Mouse (Mus musculus): ENCODE measurements around the gene Tspan11. TPM values are rescaled to one million over a fixed set of nuclear protein-coding genes. Genes with fewer than 3 reads are reported as not detected.

Gene Tspan11
- polyA plus RNA-seq, 2 experiments from 2014 or later, result not detected

DNA sequence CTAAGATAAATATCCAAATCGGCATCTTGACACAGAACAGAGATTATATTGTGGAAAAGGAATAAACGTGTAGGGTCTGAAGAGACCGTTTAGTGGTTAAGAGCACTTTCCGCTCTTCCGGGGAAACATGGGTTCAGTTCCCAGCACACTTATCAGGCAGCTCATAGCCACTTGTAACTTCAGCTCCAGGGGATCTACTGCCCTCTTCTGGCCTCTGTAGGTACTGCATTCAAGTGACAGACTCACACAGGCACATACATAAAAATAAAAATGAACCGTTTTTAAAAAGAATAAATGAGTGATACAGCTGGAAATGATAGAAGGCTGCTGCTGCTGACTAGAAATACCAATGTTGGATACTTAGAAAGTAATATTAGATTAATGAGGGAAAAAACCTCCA is 7.9 kb upstream of the Tspan11 start:
- no peak for ATAC-seq

DNA sequence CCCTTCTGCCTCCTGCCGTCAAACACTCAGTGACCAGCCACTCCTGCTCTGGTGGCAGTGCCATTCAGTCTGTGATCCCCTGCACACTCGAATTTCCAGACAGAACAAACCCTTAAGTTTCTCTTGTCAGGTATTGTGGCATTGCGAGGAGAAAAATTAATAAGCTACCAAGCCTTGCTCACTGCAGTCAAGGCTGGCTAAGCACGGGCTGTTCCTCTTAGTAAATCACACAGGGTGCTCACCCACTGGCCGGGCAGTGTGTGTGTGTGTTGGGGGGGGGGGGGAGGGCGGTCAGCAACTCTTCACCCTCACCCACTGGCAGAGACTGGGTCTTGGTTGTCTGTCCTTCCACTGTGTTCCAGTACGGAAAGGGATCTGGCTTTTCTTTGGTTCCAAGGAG is 473 bp upstream of the Tspan11 start:
- no peak for ATAC-seq

DNA sequence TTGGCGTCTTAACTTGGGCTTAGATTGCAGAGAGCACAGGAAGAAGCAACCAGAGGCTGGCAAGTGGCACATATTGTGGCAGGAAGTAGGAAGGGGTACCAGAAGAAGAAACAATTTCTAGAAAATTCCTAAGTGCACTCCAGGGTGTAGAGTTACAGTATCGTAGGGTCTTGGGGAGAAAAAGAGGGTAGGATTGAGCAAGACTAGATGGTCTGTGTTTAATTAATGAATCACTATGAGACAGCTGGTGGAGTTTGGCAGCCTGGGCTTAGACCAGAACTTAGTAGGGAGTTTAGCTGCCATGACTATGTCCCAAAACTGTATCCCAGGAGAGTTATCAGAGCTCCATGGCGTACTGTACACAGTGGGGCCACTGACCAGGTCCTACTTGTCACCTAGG is 1.2 kb downstream of the Tspan11 start:
- no peak for ATAC-seq

DNA sequence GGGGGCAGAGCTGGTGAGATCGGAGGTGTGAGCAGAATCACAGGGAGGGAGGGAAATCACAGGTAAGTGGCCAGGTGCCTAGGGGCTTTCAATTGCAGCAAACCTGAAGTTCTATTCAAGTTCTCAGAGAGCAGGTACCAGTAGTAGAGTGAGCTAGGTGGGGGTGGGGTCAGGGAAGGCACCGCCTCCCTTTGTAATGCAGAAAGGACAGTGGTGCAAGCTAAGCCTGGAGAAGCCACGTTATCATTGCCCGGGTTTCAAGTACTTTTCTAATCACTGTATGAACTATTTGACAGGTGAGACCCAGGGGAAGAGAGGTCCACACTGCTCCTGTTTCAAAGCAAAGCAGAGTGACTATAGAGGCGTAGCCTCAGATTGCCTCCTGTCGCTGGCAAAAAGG is 6.2 kb downstream of the Tspan11 start:
- no peak for ATAC-seq

DNA sequence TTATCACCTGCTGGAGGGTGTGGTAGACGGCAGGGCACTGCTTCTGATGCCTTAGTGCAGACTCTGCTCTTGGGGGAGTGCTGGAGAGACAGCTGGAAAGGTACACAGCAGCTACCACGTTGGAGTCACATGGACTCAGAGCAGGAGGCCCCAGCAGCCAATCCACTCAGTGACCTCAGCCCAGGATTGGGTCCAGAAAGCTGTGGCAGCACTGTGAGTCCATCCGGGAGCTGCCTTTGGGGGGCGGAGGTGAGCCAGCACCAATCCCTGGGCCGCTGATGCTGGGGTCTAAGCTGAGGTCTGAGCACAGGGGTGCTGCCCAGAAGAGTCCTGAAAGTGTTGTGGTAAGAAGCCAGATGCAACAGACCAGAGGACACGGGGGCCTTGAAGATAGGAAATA is 7.6 kb downstream of the Tspan11 start:
- no peak for ATAC-seq

DNA sequence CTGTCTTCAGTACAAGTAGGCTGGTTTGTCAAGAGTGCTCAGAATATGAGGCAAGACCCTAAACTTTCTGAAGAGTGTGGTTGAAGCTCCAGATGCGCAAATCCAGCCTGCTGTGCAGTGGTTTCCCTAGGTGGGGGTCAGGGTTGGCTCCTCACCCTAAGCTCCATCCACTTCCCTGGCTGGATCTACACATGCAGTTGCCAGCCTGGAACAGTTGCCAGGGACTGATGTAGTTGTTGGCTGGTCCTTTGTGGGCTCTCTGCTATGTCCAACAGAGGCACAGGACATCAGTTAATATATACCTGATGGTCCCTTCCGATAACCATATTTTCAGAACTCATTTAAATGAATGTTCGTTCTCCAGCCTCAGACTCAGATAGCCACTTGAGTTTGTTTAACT is 9.0 kb downstream of the Tspan11 start:
- no peak for ATAC-seq

DNA sequence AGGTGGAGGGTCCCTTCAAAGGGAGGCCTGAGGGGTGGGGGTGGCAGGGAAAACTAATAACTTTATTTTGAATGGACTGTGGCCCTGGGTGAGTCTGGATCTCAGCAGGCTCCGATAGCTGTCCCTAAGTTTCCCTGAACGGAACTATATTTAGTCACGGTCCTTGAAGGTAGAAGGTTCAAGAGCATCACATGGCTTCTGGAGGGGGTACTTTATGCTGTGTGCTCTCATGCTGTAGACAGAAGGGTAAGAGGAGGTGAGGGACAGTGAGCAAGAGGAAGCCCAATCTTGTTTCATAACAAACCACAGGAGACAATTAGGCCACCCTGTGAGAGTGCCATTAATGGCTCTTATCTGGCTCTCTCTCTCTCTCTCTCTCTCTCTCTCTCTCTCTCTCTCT is 10.0 kb downstream of the Tspan11 start:
- ATAC-seq, result no peak

DNA sequence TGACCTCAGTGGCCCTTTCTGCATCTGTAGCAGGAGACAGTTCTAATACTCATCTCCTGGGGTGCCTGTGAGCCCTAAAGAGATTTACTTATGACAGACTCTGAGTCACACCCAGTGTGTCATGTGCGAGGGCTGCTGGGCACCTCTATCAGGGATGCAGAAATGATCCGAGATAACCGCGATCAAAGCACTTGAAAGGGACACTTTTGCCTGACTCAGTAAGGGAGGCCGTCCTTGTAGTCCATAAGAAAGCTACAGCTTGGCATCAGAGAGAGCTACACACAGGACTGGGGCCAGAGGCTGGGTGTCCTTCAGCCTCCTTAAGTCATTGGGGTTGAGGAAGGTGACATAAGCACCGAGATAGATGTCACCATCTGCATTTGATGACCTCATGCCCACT is 12.7 kb downstream of the Tspan11 start:
- no peak for ATAC-seq

DNA sequence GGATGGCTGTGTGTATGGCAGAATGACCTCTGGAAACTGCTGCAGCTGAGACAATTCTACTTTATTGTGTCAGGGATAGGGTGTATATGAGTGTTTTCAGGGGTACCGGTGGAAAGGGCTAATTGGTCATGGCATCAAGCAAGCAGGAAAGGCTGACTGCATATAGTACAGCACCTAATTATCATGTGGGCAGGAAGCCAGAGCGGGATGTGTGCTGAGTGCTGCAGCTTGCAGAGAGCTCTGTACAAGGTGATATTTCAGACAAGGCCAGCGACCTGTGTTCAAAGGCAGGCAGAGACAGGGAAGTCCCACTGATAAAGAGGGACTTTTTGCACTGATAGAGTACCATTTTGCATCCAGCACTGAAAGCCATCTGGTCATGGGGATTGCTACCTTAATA is 13.9 kb downstream of the Tspan11 start:
- no peak for ATAC-seq

DNA sequence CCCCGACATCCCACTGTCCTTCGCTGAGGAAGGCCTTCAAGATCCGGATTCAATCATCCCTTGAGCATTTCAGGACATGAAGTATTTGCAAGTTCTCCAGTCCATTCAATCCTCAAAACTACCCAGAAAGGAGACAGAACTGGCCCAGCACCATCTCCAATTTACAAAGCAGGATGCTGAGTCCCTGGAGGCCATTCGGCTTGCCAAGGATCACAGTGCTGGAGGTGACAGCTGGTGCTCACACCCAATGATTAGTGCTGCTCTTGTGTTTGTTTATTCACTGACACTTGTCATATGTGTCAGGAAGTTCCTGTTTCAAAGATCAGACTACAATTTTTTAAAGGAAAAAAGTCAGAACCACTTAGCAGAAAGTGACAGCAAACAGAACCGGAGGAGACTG is 14.3 kb downstream of the Tspan11 start:
- no peak for ATAC-seq

DNA sequence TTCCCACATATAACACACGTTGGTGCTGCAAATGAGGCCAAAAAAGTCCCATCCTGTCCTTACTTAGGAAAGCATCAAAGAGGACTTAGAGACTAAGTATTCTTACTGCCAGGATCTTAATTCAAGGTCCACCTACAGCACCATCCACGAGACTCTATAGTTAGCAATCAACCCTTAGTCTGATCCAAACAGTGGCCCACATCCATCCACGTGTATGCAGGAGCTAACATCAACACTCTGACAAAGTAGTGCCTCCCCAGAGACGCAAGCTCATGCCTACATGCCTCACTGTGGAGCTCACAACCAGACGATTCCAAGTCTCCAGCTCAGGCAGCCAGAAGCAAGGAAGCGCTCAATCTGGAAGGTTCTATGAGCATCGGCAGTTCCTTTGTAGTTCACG is 15.2 kb downstream of the Tspan11 start:
- no peak for ATAC-seq

DNA sequence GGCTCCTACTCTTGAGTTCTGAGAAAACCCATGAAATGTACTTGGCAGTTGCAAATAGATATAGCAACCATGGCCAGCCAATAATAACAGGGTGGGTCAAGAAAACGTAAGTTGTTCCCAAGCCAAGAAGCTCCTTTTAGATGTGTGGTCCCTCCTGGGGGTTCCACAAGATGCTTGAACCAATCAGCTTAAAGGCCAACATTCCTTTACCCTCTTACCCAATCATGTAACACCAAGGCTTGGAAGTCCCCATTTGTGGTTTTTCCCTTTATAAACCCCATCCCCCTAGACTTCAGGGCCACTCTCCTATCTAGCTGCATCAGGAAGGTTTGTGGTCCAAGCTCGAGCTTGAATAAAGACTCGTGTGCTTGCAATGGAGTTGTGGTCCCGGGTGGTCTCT is 23.2 kb downstream of the Tspan11 start:
- ATAC-seq, result no peak

DNA sequence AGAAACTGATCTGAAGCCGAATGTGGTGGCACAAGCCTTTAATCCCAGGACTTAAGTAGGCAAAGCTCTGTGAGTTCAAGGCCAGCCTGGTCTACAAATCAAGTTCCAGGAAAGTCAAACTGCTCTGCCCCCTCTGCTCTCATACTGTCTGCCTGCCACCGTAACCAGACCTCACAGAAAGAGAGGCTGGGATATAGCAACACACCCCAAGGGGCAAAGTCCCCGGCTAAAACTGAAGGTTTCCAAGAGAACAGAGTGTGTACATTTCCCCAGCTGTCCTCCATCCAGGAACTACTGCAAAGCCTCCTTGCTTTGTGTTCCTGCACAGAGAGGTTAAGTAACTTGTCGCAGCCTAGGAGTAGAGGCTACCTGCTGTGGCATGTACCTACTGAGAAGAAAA is 24.3 kb downstream of the Tspan11 start:
- ATAC-seq, result no peak

DNA sequence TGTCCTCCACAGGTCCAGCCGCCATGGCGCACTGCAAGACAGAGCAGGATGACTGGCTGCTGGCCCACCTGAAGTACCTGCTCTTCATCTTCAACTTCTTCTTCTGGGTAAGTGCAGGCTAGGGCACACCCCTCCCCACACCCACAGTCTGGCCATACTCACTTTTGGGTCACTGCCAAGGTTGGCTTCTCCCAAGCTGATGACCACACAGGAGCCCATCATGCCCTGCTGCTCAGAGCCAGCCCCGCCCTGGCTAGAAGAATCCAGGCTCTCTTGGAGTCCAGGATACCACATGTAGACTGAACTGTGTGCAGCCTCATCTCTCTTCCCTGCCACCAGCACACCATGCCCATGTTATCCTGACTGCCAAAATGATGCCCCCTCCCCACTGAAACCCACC is 25.5 kb downstream of the Tspan11 start:
- no peak for ATAC-seq

DNA sequence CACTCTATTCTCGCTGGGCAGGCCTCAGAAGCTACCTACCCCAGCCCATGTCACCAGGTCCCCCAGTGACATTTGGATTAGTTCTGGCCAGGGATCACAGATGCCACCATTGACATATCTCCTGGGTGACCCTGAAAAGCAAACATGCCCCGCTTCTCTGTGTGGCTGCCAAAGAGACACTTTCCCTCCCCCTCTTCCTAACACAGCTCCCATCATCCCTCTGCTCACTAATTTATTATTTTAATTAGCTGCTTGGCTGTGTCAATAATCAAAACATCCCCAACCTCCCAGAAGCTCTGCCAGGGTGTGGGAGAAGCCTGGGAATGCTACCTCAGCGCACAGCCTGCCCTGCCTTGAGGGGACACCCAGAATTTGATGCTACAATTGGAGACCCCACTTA is 29.6 kb downstream of the Tspan11 start:
- no peak for ATAC-seq

DNA sequence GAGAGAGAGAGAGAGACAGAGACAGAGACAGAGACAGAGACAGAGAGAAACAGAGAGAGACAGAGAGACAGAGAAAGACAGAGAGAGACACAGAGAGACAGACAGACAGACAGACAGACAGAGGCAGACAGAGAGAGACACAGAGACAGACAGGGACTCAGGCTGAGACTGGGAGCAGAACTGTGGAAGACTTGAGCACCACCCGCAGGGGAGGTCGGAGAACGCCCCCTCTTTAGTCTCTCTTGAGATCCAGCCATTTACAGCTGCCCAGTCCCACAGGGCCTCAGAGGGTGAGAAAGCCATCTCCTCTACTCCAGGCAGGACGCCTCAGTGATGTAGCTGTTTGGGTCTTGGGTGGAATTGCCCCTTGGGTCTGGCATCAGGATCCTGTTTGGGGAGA is 30.3 kb downstream of the Tspan11 start:
- no peak for ATAC-seq

DNA sequence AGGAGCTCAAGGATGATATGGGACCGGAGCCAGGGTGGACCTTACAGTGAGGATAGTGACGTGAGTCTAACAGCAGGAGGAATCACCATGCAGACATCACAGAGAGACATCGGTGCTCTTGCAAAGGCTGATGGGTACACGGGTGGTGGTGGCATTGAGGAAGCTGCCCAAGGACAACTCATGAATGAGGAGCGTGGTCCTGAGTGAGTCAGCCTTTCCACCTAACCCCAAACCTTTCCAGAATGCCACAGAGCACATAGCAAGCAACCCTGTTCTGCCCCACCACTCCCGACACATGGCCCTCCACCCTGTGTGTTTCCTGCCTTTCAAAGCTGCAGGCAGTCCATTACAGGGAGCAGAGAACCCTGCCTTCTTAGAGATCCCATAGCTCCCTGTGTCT is 32.1 kb downstream of the Tspan11 start:
- no peak for ATAC-seq

DNA sequence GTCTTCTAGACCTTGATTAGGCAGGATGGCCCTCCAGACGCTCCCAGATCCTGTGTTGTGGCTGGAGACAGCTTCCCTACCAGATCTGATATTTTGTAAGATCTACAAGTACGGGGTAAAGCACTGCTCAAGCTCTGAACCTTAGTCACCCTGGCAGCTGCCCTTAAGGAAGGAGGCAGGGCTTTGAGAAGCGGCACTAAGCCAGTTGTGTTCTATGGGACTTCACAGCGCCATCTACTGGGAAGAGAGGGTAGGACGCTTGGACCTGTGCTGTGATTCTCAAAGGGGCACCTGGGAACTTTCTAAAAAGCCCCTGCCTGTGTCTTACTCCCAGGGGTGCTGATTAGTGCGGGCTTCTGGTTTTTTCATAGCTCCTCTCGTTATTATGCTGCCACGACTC is 33.3 kb downstream of the Tspan11 start:
- ATAC-seq, result no peak

DNA sequence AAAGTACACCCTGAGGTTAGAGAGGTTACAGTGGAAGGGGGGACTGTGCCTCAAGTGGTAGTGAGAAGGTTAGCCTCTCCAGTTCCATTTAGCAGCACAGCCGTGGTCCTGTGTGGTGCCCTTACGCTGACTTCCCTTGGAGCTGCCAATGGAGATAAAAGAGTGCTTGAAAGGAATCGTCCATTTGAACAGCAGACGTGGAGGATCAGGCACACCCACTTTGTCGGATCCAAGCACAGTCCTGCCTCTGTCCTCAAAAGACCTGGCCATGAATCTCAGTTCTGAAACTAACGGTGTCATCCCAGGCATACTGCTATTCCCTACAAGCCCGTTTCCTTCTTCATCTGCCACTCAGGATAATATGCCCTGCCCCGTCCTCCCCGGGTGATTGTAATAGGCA is 34.6 kb downstream of the Tspan11 start:
- ATAC-seq, result no peak

DNA sequence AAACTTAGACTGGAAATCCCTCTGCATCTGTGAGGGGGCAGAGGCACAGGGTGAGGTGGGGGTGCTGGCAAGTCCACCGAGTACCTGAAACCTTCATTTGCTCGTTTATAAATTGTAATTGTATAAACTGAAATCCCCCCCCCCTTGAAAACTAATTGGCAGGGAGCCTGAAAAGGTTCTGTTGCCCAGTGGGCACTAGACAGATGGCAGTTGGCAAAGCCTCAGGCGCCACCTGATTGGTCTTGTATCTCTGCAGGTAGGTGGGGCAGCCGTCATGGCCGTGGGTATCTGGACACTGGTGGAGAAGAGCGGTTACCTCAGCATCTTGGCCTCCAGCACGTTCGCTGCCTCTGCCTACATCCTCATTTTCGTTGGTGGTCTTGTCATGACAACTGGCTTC is 35.9 kb downstream of the Tspan11 start:
- ATAC-seq, result no peak

DNA sequence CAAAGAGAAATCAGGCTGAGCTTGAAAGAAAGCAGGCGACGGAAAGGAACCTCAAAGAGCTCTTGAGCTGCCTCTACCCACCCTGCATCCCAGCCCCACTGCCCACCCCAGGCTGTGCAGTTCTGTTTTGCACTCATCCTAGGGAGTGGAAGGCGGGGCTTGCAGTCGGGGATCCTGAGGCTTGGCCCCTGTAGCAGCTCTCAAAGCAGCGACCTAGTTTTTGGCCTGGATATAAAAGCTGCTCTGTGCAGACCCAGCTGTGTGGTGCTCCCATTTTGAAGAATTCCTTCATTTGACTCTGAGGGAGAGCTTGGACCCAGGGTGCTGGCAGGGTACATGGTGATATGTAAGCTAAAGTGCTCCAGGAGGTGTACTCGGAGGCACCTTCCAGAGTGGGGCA is 37.4 kb downstream of the Tspan11 start:
- no peak for ATAC-seq

DNA sequence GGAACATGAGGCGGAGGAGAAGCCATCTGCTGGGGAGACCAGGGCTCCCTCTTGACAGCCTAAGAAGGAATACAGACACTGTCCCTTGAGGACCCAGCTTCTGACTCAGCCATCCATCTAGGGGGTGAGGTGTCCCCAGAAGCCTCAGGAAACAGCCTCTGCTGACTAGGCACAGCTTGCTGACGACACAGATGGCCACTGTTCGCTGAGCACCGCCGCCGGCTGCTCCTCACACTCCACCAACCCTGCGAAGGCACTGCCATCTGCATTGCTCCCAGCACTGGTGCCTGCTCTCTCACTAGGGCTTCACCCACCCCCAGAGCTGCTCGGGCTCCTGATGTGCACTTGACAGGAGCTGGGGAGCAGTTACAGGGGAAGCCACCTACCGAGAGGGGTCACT is 38.5 kb downstream of the Tspan11 start:
- no peak for ATAC-seq

DNA sequence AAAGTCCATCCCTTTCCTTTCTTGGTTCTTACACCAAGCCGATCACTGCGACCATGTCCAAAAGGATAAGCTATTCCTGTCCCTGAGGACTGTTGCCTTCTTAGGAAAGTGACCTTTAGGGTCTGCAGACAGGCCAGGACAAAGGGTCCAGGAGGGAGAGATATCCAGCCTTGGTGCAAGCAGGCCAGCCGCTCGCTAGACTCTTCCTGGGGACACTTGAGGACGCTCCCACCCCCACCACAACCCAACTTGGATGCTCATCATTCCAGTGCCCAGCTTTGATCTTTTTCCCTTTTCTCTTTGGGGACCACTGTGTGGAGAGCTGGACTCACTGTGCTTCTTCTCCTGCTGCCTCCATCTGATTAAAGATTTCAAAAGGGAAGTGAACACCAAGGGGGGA is 41.3 kb downstream of the Tspan11 start:
- no peak for ATAC-seq

DNA sequence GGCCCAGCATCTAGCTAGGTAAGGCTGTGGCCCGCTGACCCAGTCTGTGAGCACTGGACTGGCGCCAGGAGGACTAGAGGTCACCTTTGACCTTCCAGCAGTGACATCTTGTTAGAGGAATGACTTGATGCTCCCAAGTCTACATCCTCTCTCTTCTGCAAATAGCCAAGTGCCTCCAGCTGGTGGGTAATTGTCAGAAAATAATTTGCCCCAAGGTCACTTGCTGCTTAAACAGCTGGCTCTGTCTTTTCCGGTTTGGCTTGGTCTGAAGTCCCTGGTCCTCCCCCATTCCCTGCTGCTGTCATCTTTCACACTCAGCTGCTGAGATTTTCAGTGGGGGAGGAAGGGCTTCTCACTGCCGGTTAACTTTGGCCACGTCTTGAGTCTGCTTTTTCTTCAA is 45.3 kb downstream of the Tspan11 start:
- ATAC-seq, result no peak

DNA sequence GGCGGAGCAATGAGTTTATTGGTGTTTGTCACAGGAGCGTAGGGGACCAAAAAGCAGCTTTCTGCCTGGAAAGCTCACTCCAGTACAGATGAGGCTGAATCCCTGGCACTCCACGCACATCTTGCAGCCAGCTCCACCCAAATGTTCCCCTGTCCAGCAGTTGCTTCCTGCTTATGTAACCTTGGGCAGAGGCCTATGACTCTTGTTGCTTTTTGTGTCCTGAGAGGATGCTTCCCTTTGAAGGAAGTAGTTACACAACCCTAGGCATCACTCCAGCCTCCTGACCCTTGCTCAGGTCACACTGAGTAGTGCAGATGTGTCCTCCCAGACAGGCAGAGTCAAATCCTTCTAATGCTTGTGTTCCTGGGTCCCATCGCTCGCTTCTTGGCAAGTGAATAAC is 46.5 kb downstream of the Tspan11 start:
- ATAC-seq, result no peak

DNA sequence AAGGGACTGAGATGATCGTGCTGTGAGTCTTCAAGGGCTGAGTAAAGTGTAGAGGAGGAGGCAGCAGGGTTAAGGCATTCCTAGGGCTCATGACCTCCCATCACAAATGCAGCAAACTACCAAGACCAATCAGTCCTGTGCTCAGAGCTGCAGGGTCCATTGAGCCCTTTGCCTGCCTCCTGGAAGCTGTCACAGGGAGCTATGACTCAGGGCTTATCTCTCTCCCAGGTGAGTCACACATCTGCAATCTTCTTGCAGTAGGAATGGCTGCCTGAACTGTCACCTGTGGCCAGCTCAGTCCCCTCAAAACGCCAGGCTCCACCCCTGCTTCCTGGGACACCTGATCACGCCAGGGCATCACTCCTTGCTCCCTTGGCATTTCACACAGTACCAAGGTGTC is 47.7 kb downstream of the Tspan11 start:
- no peak for ATAC-seq

All from activated CD4-positive, CD25-positive, alpha-beta regulatory T cell, adult 4 months (primary cell).